Mouse (Mus musculus): ENCODE measurements at regions not wholly inside any gene's neighbourhood (a gene's known extent, or its start where the extent isn't known, plus 50 kb on each side); places are given as distances from the start of the nearest gene placed in this dataset.

GRCm38 (mm10) chr17:49272661-49273448 lies 155.3 kb upstream of the Mocs1 start:
- no peak overlapping the region for H3K4me3 ChIP-seq (ENCODE audit: extremely low read depth, insufficient read depth, insufficient read length)
- no peaks in the 10 kb centered on the region for H3K4me1 ChIP-seq (ENCODE audit: control insufficient read depth, insufficient read depth, insufficient read length)
- no peaks in the 10 kb centered on the region for H3K27me3 ChIP-seq (ENCODE audit: control insufficient read depth, insufficient read depth, low read length)
- H3K36me3 ChIP-seq (ENCODE audit: control insufficient read depth, insufficient read depth, low read length) = no peaks in the 10 kb centered on the region
- no peak for DNase-seq (ENCODE audit: low read depth in 1 of 2, low spot score in 2 of 2)
- WGBS = 81% methylated on average over 11 of the region's 11 CpGs
- no peak for TF ChIP-seq CTCF (IDR thresholded peaks at IDR 0.05; ENCODE audit: extremely low read depth, insufficient read depth, insufficient read length, insufficient replicate concordance)
- TF ChIP-seq POLR2A (IDR thresholded peaks at IDR 0.05; ENCODE audit: low read depth, low read length) = no peak
- no peak overlapping the region for H3K27ac ChIP-seq (ENCODE audit: insufficient read depth, low read length)

GRCm38 (mm10) chr17:49274936-49275335 lies 153.2 kb upstream of the Mocs1 start:
- H3K27ac ChIP-seq (ENCODE audit: insufficient read depth, low read length) = no peak overlapping the region
- no peaks in the 10 kb centered on the region for H3K36me3 ChIP-seq (ENCODE audit: control insufficient read depth, insufficient read depth, low read length)
- no peaks in the 10 kb centered on the region for H3K27me3 ChIP-seq (ENCODE audit: control insufficient read depth, insufficient read depth, low read length)
- no peak overlapping the region for H3K4me3 ChIP-seq (ENCODE audit: extremely low read depth, insufficient read depth, insufficient read length)
- TF ChIP-seq CTCF (IDR thresholded peaks at IDR 0.05; ENCODE audit: extremely low read depth, insufficient read depth, insufficient read length, insufficient replicate concordance) (no peak), POLR2A (IDR thresholded peaks at IDR 0.05; ENCODE audit: low read depth, low read length) (no peak)
- WGBS = 90% methylated on average over 3 of the region's 3 CpGs
- no peaks in the 10 kb centered on the region for H3K4me1 ChIP-seq (ENCODE audit: control insufficient read depth, insufficient read depth, insufficient read length)
- DNase-seq (ENCODE audit: low read depth in 1 of 2, low spot score in 2 of 2) = no peak

GRCm38 (mm10) chr17:49275421-49275820 lies 152.7 kb upstream of the Mocs1 start:
- Histone ChIP-seq H3K27me3 (ENCODE audit: control insufficient read depth, insufficient read depth, low read length) (no peaks in the 10 kb centered on the region), H3K4me3 (ENCODE audit: extremely low read depth, insufficient read depth, insufficient read length) (no peak overlapping the region), H3K27ac (ENCODE audit: insufficient read depth, low read length) (no peak overlapping the region), H3K4me1 (ENCODE audit: control insufficient read depth, insufficient read depth, insufficient read length) (no peaks in the 10 kb centered on the region), H3K36me3 (ENCODE audit: control insufficient read depth, insufficient read depth, low read length) (no peaks in the 10 kb centered on the region)
- no peak for DNase-seq (ENCODE audit: low read depth in 1 of 2, low spot score in 2 of 2)
- 84% methylated on average over 2 of the region's 2 CpGs for WGBS
- TF ChIP-seq POLR2A (IDR thresholded peaks at IDR 0.05; ENCODE audit: low read depth, low read length) = no peak
- no peak for TF ChIP-seq CTCF (IDR thresholded peaks at IDR 0.05; ENCODE audit: extremely low read depth, insufficient read depth, insufficient read length, insufficient replicate concordance)

- Histone ChIP-seq H3K27ac (ENCODE audit: insufficient read depth, low read length) (no peak overlapping the region), H3K4me1 (ENCODE audit: control insufficient read depth, insufficient read depth, insufficient read length) (no peaks in the 10 kb centered on the region), H3K36me3 (ENCODE audit: control insufficient read depth, insufficient read depth, low read length) (no peaks in the 10 kb centered on the region), H3K27me3 (ENCODE audit: control insufficient read depth, insufficient read depth, low read length) (no peaks in the 10 kb centered on the region), H3K4me3 (ENCODE audit: extremely low read depth, insufficient read depth, insufficient read length) (no peak overlapping the region)
- no peak for TF ChIP-seq POLR2A (IDR thresholded peaks at IDR 0.05; ENCODE audit: low read depth, low read length)
- TF ChIP-seq CTCF (IDR thresholded peaks at IDR 0.05; ENCODE audit: extremely low read depth, insufficient read depth, insufficient read length, insufficient replicate concordance) = no peak
- no peak for DNase-seq (ENCODE audit: low read depth in 1 of 2, low spot score in 2 of 2)
- WGBS = 85% methylated on average over 2 of the region's 2 CpGs
Measured at GRCm38 (mm10) chr17:49275916-49276315, 152.2 kb upstream of the Mocs1 start.

GRCm38 (mm10) chr17:49278541-49278940 lies 149.6 kb upstream of the Mocs1 start:
- TF ChIP-seq CTCF (IDR thresholded peaks at IDR 0.05; ENCODE audit: extremely low read depth, insufficient read depth, insufficient read length, insufficient replicate concordance) (no peak), POLR2A (IDR thresholded peaks at IDR 0.05; ENCODE audit: low read depth, low read length) (no peak)
- Histone ChIP-seq H3K4me3 (ENCODE audit: extremely low read depth, insufficient read depth, insufficient read length) (no peak overlapping the region), H3K36me3 (ENCODE audit: control insufficient read depth, insufficient read depth, low read length) (no peaks in the 10 kb centered on the region), H3K27me3 (ENCODE audit: control insufficient read depth, insufficient read depth, low read length) (no peaks in the 10 kb centered on the region), H3K27ac (ENCODE audit: insufficient read depth, low read length) (no peak overlapping the region), H3K4me1 (ENCODE audit: control insufficient read depth, insufficient read depth, insufficient read length) (no peaks in the 10 kb centered on the region)
- DNase-seq (ENCODE audit: low read depth in 1 of 2, low spot score in 2 of 2) = no peak
- WGBS = 86% methylated on average over 8 of the region's 8 CpGs

- 79% methylated on average over 10 of the region's 10 CpGs for WGBS
- no peak for DNase-seq (ENCODE audit: low read depth in 1 of 2, low spot score in 2 of 2)
Measured at GRCm38 (mm10) chr17:49278973-49279727, 149.0 kb upstream of the Mocs1 start.

More at GRCm38 (mm10) chr17:49278973-49279727, 149.0 kb upstream of the Mocs1 start:
- no peaks in the 10 kb centered on the region for H3K27me3 ChIP-seq (ENCODE audit: control insufficient read depth, insufficient read depth, low read length)
- H3K4me3 ChIP-seq (ENCODE audit: extremely low read depth, insufficient read depth, insufficient read length) = no peak overlapping the region
- H3K4me1 ChIP-seq (ENCODE audit: control insufficient read depth, insufficient read depth, insufficient read length) = no peaks in the 10 kb centered on the region
- no peak overlapping the region for H3K27ac ChIP-seq (ENCODE audit: insufficient read depth, low read length)
- H3K36me3 ChIP-seq (ENCODE audit: control insufficient read depth, insufficient read depth, low read length) = no peaks in the 10 kb centered on the region
- TF ChIP-seq CTCF (IDR thresholded peaks at IDR 0.05; ENCODE audit: extremely low read depth, insufficient read depth, insufficient read length, insufficient replicate concordance) = no peak
- TF ChIP-seq POLR2A (IDR thresholded peaks at IDR 0.05; ENCODE audit: low read depth, low read length) = no peak

All from spleen, adult 2 months (tissue).